Mouse (Mus musculus): ENCODE data around the gene Gpcpd1.

- TF ChIP-seq EP300 (optimal IDR thresholded peaks at IDR 0.05), result no peak
- no peak for TF ChIP-seq CTCF (IDR thresholded peaks at IDR 0.05; ENCODE audit: low read depth)
These were observed 1.5 kb downstream of the Gpcpd1 start for GRCm38 (mm10) chr2:132586006-132586405.
